Mouse (Mus musculus): ENCODE measurements around the gene Cd36. TPM values are rescaled to one million over a fixed set of nuclear protein-coding genes. Genes with fewer than 3 reads are reported as not detected.
A peak's percentile ranks its signal among the peaks of the same experiment; 100 is the strongest.

Gene Cd36
- total RNA-seq, 4 experiments from 2014 or later = 1,805 to 2,010 (median 1,953) TPM

- no peak for DNase-seq (ENCODE audit: low spot score)
Measured at GRCm38 (mm10) chr5:17858399-17858798, 30.2 kb downstream of the Cd36 start.

- DNase-seq (ENCODE audit: low spot score) = no peak
Measured at GRCm38 (mm10) chr5:17857871-17858270, 30.7 kb downstream of the Cd36 start.

GRCm38 (mm10) chr5:17857262-17857661 lies 31.3 kb downstream of the Cd36 start:
- DNase-seq (ENCODE audit: low spot score) = no peak

- no peak for DNase-seq (ENCODE audit: low spot score)
Measured at GRCm38 (mm10) chr5:17854127-17854923, 34.3 kb downstream of the Cd36 start.

GRCm38 (mm10) chr5:17850582-17850981 lies 38.0 kb downstream of the Cd36 start:
- no peak for DNase-seq (ENCODE audit: low spot score)

- DNase-seq (ENCODE audit: low spot score) = peak; percentile 90
Measured at GRCm38 (mm10) chr5:17849582-17849981, 39.0 kb downstream of the Cd36 start.

- DNase-seq (ENCODE audit: low spot score) = no peak
Measured at GRCm38 (mm10) chr5:17848733-17849132, 39.9 kb downstream of the Cd36 start.

- no peak for DNase-seq (ENCODE audit: low spot score)
Measured at GRCm38 (mm10) chr5:17848267-17848666, 40.3 kb downstream of the Cd36 start.

- DNase-seq (ENCODE audit: low spot score) = peak; percentile 69
Measured at GRCm38 (mm10) chr5:17843921-17844320, 44.7 kb downstream of the Cd36 start.

- no peak for DNase-seq (ENCODE audit: low spot score)
Measured at GRCm38 (mm10) chr5:17843316-17843715, 45.3 kb downstream of the Cd36 start.

- DNase-seq (ENCODE audit: low spot score) = no peak
Measured at GRCm38 (mm10) chr5:17842111-17842729, 46.4 kb downstream of the Cd36 start.

- DNase-seq (ENCODE audit: low spot score) = no peak
Measured at GRCm38 (mm10) chr5:17839549-17839948, 49.1 kb downstream of the Cd36 start.

- no peak for DNase-seq (ENCODE audit: low spot score)
Measured at GRCm38 (mm10) chr5:17836408-17836807, 52.2 kb downstream of the Cd36 start.

- peak; percentile 81 for DNase-seq (ENCODE audit: low spot score)
Measured at GRCm38 (mm10) chr5:17835302-17836097, 53.1 kb downstream of the Cd36 start.

- DNase-seq (ENCODE audit: low spot score) = no peak
Measured at GRCm38 (mm10) chr5:17833797-17834196, 54.8 kb downstream of the Cd36 start.

GRCm38 (mm10) chr5:17830536-17830935 lies 58.1 kb downstream of the Cd36 start:
- DNase-seq (ENCODE audit: low spot score) = no peak

- no peak for DNase-seq (ENCODE audit: low spot score)
Measured at GRCm38 (mm10) chr5:17828713-17829544, 59.7 kb downstream of the Cd36 start.

- DNase-seq (ENCODE audit: low spot score) = no peak
Measured at GRCm38 (mm10) chr5:17821395-17821794, 67.2 kb downstream of the Cd36 start.

GRCm38 (mm10) chr5:17820239-17820999 lies 68.2 kb downstream of the Cd36 start:
- DNase-seq (ENCODE audit: low spot score) = no peak

GRCm38 (mm10) chr5:17816170-17816569 lies 72.4 kb downstream of the Cd36 start:
- DNase-seq (ENCODE audit: low spot score) = peak; percentile 63

GRCm38 (mm10) chr5:17810336-17810735 lies 78.3 kb downstream of the Cd36 start:
- no peak for DNase-seq (ENCODE audit: low spot score)

Data from heart, adult 8-10 months (tissue).